Mouse (Mus musculus): ENCODE measurements around the gene Casq2.

GRCm38 (mm10) chr3:102192621-102193020, 106.4 kb downstream of the Casq2 start:
- TF ChIP-seq CEBPB (IDR thresholded peaks at IDR 0.05; ENCODE audit: low read depth) (no peak), CTCF (IDR thresholded peaks at IDR 0.05; ENCODE audit: control insufficient read depth, insufficient read depth, insufficient read length) (no peak)

Measured in C2C12 (cell line).